Mouse (Mus musculus): Measurements from ENCODE around the gene Yod1.

Gene Yod1

GRCm38 (mm10) chr1:130717291-130717871 is at the start of gene Yod1:
Yod1 (plus strand) TSS chr1:130717327.
- ATAC-seq (ENCODE audit: low TSS enrichment): peak; percentile 71

- no peak for ATAC-seq (ENCODE audit: low TSS enrichment)
These were observed 38.6 kb upstream of the Yod1 start for GRCm38 (mm10) chr1:130678551-130678950.

- no peak for ATAC-seq (ENCODE audit: low TSS enrichment)
These were observed 36.1 kb upstream of the Yod1 start for GRCm38 (mm10) chr1:130681075-130681474.

GRCm38 (mm10) chr1:130681656-130682413 is 35.3 kb upstream of the Yod1 start:
- ATAC-seq (ENCODE audit: low TSS enrichment): no peak

GRCm38 (mm10) chr1:130683905-130684304 is 33.2 kb upstream of the Yod1 start:
- no peak for ATAC-seq (ENCODE audit: low TSS enrichment)

GRCm38 (mm10) chr1:130698601-130699000 is 18.5 kb upstream of the Yod1 start:
- ATAC-seq (ENCODE audit: low TSS enrichment): no peak

- peak; percentile 59 for ATAC-seq (ENCODE audit: low TSS enrichment)
These were observed 17.0 kb upstream of the Yod1 start for GRCm38 (mm10) chr1:130699937-130700633.

- no peak for ATAC-seq (ENCODE audit: low TSS enrichment)
These were observed 15.2 kb upstream of the Yod1 start for GRCm38 (mm10) chr1:130701976-130702375.

- ATAC-seq (ENCODE audit: low TSS enrichment): no peak
These were observed 13.5 kb upstream of the Yod1 start for GRCm38 (mm10) chr1:130703613-130704012.

GRCm38 (mm10) chr1:130710283-130711080 is 6.6 kb upstream of the Yod1 start:
- ATAC-seq (ENCODE audit: low TSS enrichment): no peak

GRCm38 (mm10) chr1:130714046-130714445 is 3.1 kb upstream of the Yod1 start:
- ATAC-seq (ENCODE audit: low TSS enrichment): no peak

GRCm38 (mm10) chr1:130715561-130716217 is 1.4 kb upstream of the Yod1 start, which contains the start of gene Gm29427:
Gm29427 (minus strand) TSS chr1:130715799.
- ATAC-seq (ENCODE audit: low TSS enrichment): peak; percentile 77

- ATAC-seq (ENCODE audit: low TSS enrichment): peak; percentile 1; the same call in 1 of the 2 replicates
These were observed 962 bp upstream of the Yod1 start for GRCm38 (mm10) chr1:130716218-130716512.

GRCm38 (mm10) chr1:130716513-130717290 is 425 bp upstream of the Yod1 start:
- peak; percentile 11 for ATAC-seq (ENCODE audit: low TSS enrichment)

- ATAC-seq (ENCODE audit: low TSS enrichment): no peak
These were observed 7.1 kb downstream of the Yod1 start for GRCm38 (mm10) chr1:130724206-130724605.

- ATAC-seq (ENCODE audit: low TSS enrichment): peak; percentile 82
These were observed 9.3 kb downstream of the Yod1 start for GRCm38 (mm10) chr1:130726396-130726795.

GRCm38 (mm10) chr1:130728070-130728469 is 10.9 kb downstream of the Yod1 start:
- no peak for ATAC-seq (ENCODE audit: low TSS enrichment)

- ATAC-seq (ENCODE audit: low TSS enrichment): peak; percentile 89
These were observed 11.6 kb downstream of the Yod1 start for GRCm38 (mm10) chr1:130728708-130729107.

- ATAC-seq (ENCODE audit: low TSS enrichment): no peak
These were observed 12.0 kb downstream of the Yod1 start, which contains the start of gene Pfkfb2 for GRCm38 (mm10) chr1:130729153-130729552. Pfkfb2 (minus strand) TSS chr1:130729253.

- ATAC-seq (ENCODE audit: low TSS enrichment): no peak
These were observed 14.7 kb downstream of the Yod1 start, which contains the start of gene AA986860 for GRCm38 (mm10) chr1:130731741-130732337. AA986860 (plus strand) TSS chr1:130731976.

Measured in frontal cortex, adult (tissue).